Mouse (Mus musculus): ENCODE measurements at regions not wholly inside any gene's neighbourhood (a gene's known extent, or its start where the extent isn't known, plus 50 kb on each side); places are given as distances from the start of the nearest gene placed in this dataset.

- WGBS, result 91% methylated on average over 3 of the region's 3 CpGs
- H3K4me1 ChIP-seq (replicated peaks; ENCODE audit: control insufficient read depth, insufficient read depth, low read length), result no peaks in the 10 kb centered on the region
- no peak overlapping the region for H3K27ac ChIP-seq (ENCODE audit: control insufficient read depth, insufficient read depth, low read length)
- no peak for DNase-seq
- no peak overlapping the region for H3K4me3 ChIP-seq (ENCODE audit: control insufficient read depth, insufficient read depth, low read length)
- H3K27me3 ChIP-seq (ENCODE audit: control insufficient read depth, insufficient read depth, low read length), result no peaks in the 10 kb centered on the region
- no peaks in the 10 kb centered on the region for H3K36me3 ChIP-seq (ENCODE audit: control insufficient read depth, insufficient read depth, low read length)
- no peak for TF ChIP-seq CTCF (IDR thresholded peaks at IDR 0.05; ENCODE audit: borderline replicate concordance, control insufficient read depth, extremely low read depth, insufficient read depth, low read length, poor library complexity)
- TF ChIP-seq POLR2A (IDR thresholded peaks at IDR 0.05; ENCODE audit: control insufficient read depth, extremely low read depth, insufficient read depth, low read length, poor library complexity), result no peak
Measured at GRCm38 (mm10) chr10:118501571-118501970, 60.7 kb downstream of the Ifng start.

GRCm38 (mm10) chr10:118504811-118505210 is 64.0 kb downstream of the Ifng start:
- WGBS, result 81% methylated on average over 4 of the region's 4 CpGs
- H3K4me1 ChIP-seq (replicated peaks; ENCODE audit: control insufficient read depth, insufficient read depth, low read length), result no peaks in the 10 kb centered on the region
- H3K4me3 ChIP-seq (ENCODE audit: control insufficient read depth, insufficient read depth, low read length), result no peak overlapping the region
- H3K27ac ChIP-seq (ENCODE audit: control insufficient read depth, insufficient read depth, low read length), result no peak overlapping the region
- H3K36me3 ChIP-seq (ENCODE audit: control insufficient read depth, insufficient read depth, low read length), result no peaks in the 10 kb centered on the region
- DNase-seq, result no peak
- no peaks in the 10 kb centered on the region for H3K27me3 ChIP-seq (ENCODE audit: control insufficient read depth, insufficient read depth, low read length)
- TF ChIP-seq CTCF (IDR thresholded peaks at IDR 0.05; ENCODE audit: borderline replicate concordance, control insufficient read depth, extremely low read depth, insufficient read depth, low read length, poor library complexity), result no peak
- no peak for TF ChIP-seq POLR2A (IDR thresholded peaks at IDR 0.05; ENCODE audit: control insufficient read depth, extremely low read depth, insufficient read depth, low read length, poor library complexity)

DNA sequence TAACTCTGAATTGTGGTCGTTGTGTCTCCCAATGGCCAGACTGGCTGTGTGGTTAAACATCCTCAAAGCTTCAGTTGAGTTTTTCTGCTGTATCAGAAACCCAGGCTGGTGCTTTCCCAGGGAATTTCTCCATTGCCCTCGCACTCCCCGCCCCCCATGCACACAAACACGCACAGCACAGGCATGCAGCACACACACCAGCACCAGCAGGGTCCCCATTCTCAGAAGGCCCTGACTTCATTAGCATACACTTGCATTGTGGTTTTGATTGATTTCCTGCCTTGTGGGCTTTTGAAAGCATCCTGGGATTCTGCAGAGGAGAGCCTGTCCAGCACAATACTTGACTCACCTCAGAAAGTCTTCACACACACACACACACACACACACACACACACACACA is 65.3 kb downstream of the Ifng start:
- no peak for DNase-seq
- Histone ChIP-seq H3K27me3 (ENCODE audit: control insufficient read depth, insufficient read depth, low read length) (no peaks in the 10 kb centered on the region), H3K36me3 (ENCODE audit: control insufficient read depth, insufficient read depth, low read length) (no peaks in the 10 kb centered on the region), H3K27ac (ENCODE audit: control insufficient read depth, insufficient read depth, low read length) (no peak overlapping the region), H3K4me3 (ENCODE audit: control insufficient read depth, insufficient read depth, low read length) (no peak overlapping the region), H3K4me1 (replicated peaks; ENCODE audit: control insufficient read depth, insufficient read depth, low read length) (no peaks in the 10 kb centered on the region)
- 34% methylated on average over 4 of the region's 4 CpGs for WGBS
- no peak for TF ChIP-seq CTCF (IDR thresholded peaks at IDR 0.05; ENCODE audit: borderline replicate concordance, control insufficient read depth, extremely low read depth, insufficient read depth, low read length, poor library complexity)
- TF ChIP-seq POLR2A (IDR thresholded peaks at IDR 0.05; ENCODE audit: control insufficient read depth, extremely low read depth, insufficient read depth, low read length, poor library complexity), result no peak

- peak; percentile 35 for DNase-seq
- Histone ChIP-seq H3K27ac (ENCODE audit: control insufficient read depth, insufficient read depth, low read length) (no peak overlapping the region), H3K4me1 (replicated peaks; ENCODE audit: control insufficient read depth, insufficient read depth, low read length) (no peaks in the 10 kb centered on the region), H3K36me3 (ENCODE audit: control insufficient read depth, insufficient read depth, low read length) (no peaks in the 10 kb centered on the region), H3K4me3 (ENCODE audit: control insufficient read depth, insufficient read depth, low read length) (no peak overlapping the region), H3K27me3 (ENCODE audit: control insufficient read depth, insufficient read depth, low read length) (no peaks in the 10 kb centered on the region)
- TF ChIP-seq CTCF (IDR thresholded peaks at IDR 0.05; ENCODE audit: borderline replicate concordance, control insufficient read depth, extremely low read depth, insufficient read depth, low read length, poor library complexity), result no peak
- no peak for TF ChIP-seq POLR2A (IDR thresholded peaks at IDR 0.05; ENCODE audit: control insufficient read depth, extremely low read depth, insufficient read depth, low read length, poor library complexity)
- WGBS, result 56% methylated on average over 2 of the region's 2 CpGs
Measured at GRCm38 (mm10) chr10:118507630-118508029, 66.8 kb downstream of the Ifng start.

DNA sequence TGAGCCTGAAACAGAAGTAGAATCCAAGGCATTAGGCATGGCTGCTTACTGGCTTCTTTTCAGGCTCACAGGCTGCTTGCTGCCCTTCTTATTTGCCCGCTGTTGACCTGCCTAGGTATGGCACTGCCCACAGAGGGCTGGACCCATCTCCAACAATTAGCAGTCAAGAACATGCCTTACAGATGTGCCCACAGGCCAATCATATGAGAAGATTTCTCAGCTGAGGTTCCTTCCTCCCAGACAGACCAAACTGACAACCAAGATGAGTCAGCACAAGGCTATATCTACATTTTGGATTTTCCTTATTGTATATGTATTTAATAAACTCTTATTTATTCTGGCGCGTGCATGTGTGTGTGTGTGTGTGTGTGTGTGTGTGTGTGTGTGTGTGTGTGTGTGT is 76.0 kb downstream of the Ifng start:
- Histone ChIP-seq H3K4me3 (ENCODE audit: control insufficient read depth, insufficient read depth, low read length) (no peak overlapping the region), H3K36me3 (ENCODE audit: control insufficient read depth, insufficient read depth, low read length) (no peaks in the 10 kb centered on the region), H3K4me1 (replicated peaks; ENCODE audit: control insufficient read depth, insufficient read depth, low read length) (no peaks in the 10 kb centered on the region), H3K27me3 (ENCODE audit: control insufficient read depth, insufficient read depth, low read length) (no peaks in the 10 kb centered on the region), H3K27ac (ENCODE audit: control insufficient read depth, insufficient read depth, low read length) (no peak overlapping the region)
- 71% methylated on average over 3 of the region's 3 CpGs for WGBS
- DNase-seq, result no peak
- TF ChIP-seq POLR2A (IDR thresholded peaks at IDR 0.05; ENCODE audit: control insufficient read depth, extremely low read depth, insufficient read depth, low read length, poor library complexity), result no peak
- TF ChIP-seq CTCF (IDR thresholded peaks at IDR 0.05; ENCODE audit: borderline replicate concordance, control insufficient read depth, extremely low read depth, insufficient read depth, low read length, poor library complexity), result no peak

- no peak for DNase-seq
- no peak for TF ChIP-seq CTCF (IDR thresholded peaks at IDR 0.05; ENCODE audit: borderline replicate concordance, control insufficient read depth, extremely low read depth, insufficient read depth, low read length, poor library complexity)
- TF ChIP-seq POLR2A (IDR thresholded peaks at IDR 0.05; ENCODE audit: control insufficient read depth, extremely low read depth, insufficient read depth, low read length, poor library complexity), result no peak
- H3K4me1 ChIP-seq (replicated peaks; ENCODE audit: control insufficient read depth, insufficient read depth, low read length), result no peaks in the 10 kb centered on the region
- no peaks in the 10 kb centered on the region for H3K36me3 ChIP-seq (ENCODE audit: control insufficient read depth, insufficient read depth, low read length)
- H3K4me3 ChIP-seq (ENCODE audit: control insufficient read depth, insufficient read depth, low read length), result no peak overlapping the region
- no peak overlapping the region for H3K27ac ChIP-seq (ENCODE audit: control insufficient read depth, insufficient read depth, low read length)
- 79% methylated on average over 2 of the region's 2 CpGs for WGBS
- H3K27me3 ChIP-seq (ENCODE audit: control insufficient read depth, insufficient read depth, low read length), result no peaks in the 10 kb centered on the region
Measured at GRCm38 (mm10) chr10:118517995-118518394, 77.1 kb downstream of the Ifng start.

DNA sequence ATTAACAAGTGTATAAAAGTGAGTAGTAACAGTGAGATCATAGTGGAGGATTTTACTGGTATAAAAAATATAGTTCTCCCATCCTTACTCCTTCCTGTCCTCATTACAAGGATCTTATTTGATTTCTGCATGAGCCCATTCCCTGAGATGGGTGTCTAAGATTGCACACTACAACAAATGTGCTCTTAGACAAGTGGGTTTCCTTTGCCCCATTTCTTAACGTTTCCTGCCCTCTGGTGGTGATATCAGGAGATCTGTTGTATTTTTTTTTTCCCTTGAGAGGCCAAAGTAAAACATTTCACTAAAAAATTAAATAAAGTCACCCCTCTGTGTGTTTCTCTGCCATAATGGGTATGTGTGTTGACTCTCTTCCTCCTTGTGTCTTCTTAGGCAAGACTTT is 105.1 kb downstream of the Ifng start:
- H3K4me1 ChIP-seq (replicated peaks; ENCODE audit: control insufficient read depth, insufficient read depth, low read length), result no peaks in the 10 kb centered on the region
- H3K27ac ChIP-seq (ENCODE audit: control insufficient read depth, insufficient read depth, low read length), result no peak overlapping the region
- WGBS, result 0% methylated on average over 1 of the region's 1 CpGs
- no peaks in the 10 kb centered on the region for H3K27me3 ChIP-seq (ENCODE audit: control insufficient read depth, insufficient read depth, low read length)
- TF ChIP-seq POLR2A (IDR thresholded peaks at IDR 0.05; ENCODE audit: control insufficient read depth, extremely low read depth, insufficient read depth, low read length, poor library complexity) (no peak), CTCF (IDR thresholded peaks at IDR 0.05; ENCODE audit: borderline replicate concordance, control insufficient read depth, extremely low read depth, insufficient read depth, low read length, poor library complexity) (no peak)
- DNase-seq, result peak; percentile 26
- no peaks in the 10 kb centered on the region for H3K36me3 ChIP-seq (ENCODE audit: control insufficient read depth, insufficient read depth, low read length)
- H3K4me3 ChIP-seq (ENCODE audit: control insufficient read depth, insufficient read depth, low read length), result no peak overlapping the region
